Mouse (Mus musculus) adrenal gland, postnatal 0 days (tissue): ENCODE measurements around the gene Slc16a13. TPM values are rescaled to one million over a fixed set of nuclear protein-coding genes. Genes with fewer than 3 reads are reported as not detected.

Experiments
- microRNA-seq: library from miRNA; unstranded; fragments of <30 nt; microRNA quantifications from one replicate; pipeline ENCODE4, GENCODE M21; 2016; ENCODE audit warnings: borderline replicate concordance; ENCODE audit not compliant: insufficient number of aligned reads
- polyA plus RNA-seq: library from polyadenylated mRNA; unstranded; fragments of >200 nt; fragmentation: Nextera tagmentation; extraction: Ambion mirVana; gene quantifications from 2 replicates; pipeline ENCODE4 v1.2.1, GENCODE M21; 2015

Gene Slc16a13
- polyA plus RNA-seq, result 2.8 and 4.8 TPM in 2 replicates

DNA sequence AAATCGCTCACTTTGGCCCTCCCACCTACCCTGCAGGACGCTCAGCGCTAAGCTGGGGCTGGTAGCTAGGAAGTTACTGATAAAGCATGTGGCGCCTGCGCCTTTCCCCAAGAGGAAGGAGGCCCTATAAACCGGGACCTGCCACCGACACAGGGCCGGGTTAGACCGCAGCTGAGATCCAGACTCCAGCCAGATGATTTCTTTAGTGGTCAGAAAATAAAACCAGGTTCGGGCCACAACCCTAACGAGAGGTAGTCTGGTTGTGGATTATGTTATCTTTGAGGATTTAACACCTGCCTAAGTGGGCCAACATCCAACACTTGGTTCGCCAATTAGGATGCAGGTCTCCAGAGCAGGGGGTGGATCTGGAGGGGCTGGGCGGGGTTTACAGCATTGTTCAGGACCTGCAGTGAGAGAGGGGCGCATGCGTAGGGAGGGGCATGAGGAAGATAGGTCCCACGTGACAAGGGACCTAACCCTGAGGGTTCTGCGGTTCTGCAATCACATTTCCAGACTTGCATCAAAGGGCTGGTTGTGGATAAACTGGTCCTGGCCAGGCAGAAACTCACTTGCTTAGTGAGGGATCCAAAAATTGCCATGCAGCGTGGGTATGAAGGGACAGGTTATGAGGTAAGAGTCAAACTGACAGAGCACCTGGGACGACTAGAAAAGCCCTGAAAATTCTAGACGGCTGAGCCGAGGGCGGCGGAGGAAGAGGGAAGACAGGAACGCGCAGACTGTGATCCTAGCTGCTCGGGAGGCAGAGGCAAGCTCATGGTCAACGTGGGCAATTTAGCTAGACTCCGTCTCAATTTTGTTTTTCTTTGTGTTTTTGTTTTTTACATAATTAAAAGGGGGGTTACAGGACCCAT is at the start of gene Slc16a13:
Slc16a13 (minus strand) TSS at position 334 of the 872 bp plus-strand sequence.

GRCm38 (mm10) chr11:70254931-70255531 is 34.2 kb upstream of the Slc16a13 start, which contains the start of gene Alox12:
Gene Alox12 (minus strand): TSS chr11:70255353.

GRCm38 (mm10) chr11:70239541-70240279 is 18.8 kb upstream of the Slc16a13 start, which contains the start of the genes Gm21988 and Rnasek:
Gene Gm21988 (minus strand): TSS chr11:70239830.
Gene Rnasek (minus strand): TSS chr11:70239842.

DNA sequence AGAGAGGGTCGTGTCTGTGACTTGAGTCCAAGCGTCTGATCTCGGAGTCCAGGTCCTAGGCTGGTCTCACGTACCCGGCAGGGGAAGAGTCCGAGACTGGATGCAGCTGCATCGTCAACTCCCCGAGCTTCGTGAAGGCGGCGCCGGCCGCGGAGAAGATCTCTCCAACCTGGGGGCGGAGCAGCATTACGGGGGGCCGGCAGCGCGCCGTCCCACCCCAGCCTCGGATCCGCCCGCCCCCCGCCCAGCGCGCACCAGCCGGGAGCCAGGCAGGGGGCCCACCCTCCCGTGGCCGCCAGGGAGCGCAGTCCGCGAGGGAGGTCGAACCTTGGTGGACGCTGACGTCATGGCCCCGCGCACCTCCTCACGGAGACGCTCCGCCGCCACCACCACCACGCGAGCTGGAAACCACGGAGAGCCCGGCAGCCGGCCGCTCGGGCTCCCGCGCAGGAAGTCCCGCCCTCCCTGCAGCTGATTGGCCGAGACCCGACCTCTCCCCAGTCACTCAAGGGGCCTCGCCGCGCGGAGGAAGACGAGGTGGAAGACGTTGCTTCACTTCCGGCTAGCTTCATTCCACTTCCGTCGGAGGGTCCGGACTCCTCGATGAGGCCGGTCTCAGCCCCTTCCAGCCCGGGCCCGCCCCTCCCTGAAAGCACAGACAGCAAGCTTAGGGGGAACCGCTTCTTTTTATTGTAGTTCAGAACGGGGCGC is 16.7 kb upstream of the Slc16a13 start, which contains the start of gene 0610010K14Rik:
0610010K14Rik (minus strand) TSS at position 458 of the 711 bp plus-strand sequence.

DNA sequence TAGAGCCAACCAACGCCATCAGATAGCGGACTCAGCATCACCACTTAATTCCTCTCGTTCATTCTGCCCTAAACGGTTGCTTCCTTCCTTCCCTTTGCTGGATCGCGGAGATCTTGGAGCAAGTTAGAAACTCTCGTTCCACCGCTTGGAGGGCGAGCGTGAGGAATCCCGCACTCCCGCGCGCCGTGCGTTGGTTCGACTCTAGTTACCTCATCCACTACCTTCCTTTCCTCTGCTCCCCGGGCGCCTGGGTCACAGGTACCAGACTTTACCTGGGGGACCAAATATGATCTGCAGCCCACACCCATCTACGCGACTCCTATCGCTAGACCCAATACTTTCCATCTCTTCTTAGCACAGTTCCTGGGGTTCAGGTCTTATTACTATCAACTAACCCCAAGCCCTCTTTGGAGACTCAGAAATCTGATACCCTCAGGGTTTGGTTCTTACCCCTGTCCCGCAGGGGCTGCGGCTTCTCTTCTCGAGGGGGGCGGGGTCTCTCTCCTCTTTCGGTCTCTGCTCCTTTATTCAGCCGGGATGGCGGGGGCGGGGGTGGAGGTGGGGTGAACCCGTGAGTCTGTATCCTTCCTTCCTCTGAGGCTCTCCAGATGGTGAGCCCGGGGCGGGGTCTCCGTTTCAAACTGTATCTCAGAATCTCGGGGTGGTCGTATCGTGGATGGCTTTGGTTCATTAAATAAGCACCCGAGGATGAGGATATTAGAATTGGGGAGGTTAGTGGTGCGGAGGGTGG is 8.6 kb upstream of the Slc16a13 start, which contains the start of gene Bcl6b:
Bcl6b (minus strand) TSS at position 539 of the 751 bp plus-strand sequence.

DNA sequence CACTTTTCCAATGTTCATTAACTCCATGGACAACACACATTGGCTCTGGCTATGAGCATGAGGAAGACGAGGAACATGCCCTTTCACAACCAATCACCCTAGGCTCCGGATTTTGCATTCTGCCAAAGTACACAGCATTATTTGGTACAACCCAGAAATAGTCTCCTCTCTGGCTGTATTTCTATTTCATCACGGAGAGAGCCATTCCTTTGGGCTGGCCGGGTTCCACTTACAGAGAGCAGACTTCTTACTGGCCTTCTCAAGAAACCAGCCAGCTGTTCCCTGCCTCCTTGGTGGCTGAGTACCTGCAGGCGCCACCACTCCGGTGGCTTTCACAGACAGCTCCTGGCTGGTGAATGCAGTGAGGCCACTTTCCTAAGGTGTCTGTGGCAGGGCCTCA is 8.4 kb downstream of the Slc16a13 start, which contains the start of gene Slc16a11:
Slc16a11 (plus strand) TSS at position 330 of the 400 bp plus-strand sequence.

Small RNAs within 50 kb of the gene (microRNA-seq; reads per million reads assigned to microRNA genes)
- gene Mir195a, result 793 reads per million, percentile 73 among the genes with 10 or more reads in this experiment
- not detected for gene Mir497
- not detected for gene Mir497b

Other genes with a start within 250 kb of the Slc16a13 start
- gene Ctdnep1, start 239.9 kb downstream of the Slc16a13 start, polyA plus RNA-seq, result 17.2 and 21.6 TPM in 2 replicates
- gene Elp5, start 238.5 kb downstream of the Slc16a13 start, polyA plus RNA-seq, result 104 and 109 TPM in 2 replicates
- 665 and 705 TPM in 2 replicates for gene Gabarap, start 229.9 kb downstream of the Slc16a13 start, polyA plus RNA-seq
- 39.5 and 47.3 TPM in 2 replicates for gene Phf23, start 225.3 kb downstream of the Slc16a13 start, polyA plus RNA-seq
- gene Dvl2, start 220.5 kb downstream of the Slc16a13 start, polyA plus RNA-seq, result 14.5 and 17.4 TPM in 2 replicates
- gene Acadvl, start 205.7 kb downstream of the Slc16a13 start, polyA plus RNA-seq, result 103 and 150 TPM in 2 replicates
- 5.0 and 5.4 TPM in 2 replicates for gene Dlg4, start 204.1 kb downstream of the Slc16a13 start, polyA plus RNA-seq
- 10.5 and 12.1 TPM in 2 replicates for gene Asgr1, start 167.0 kb downstream of the Slc16a13 start, polyA plus RNA-seq
- gene Asgr2, start 128.4 kb downstream of the Slc16a13 start, polyA plus RNA-seq, result 1.3 TPM in 2 replicates
- 0.61 and 0.99 TPM in 2 replicates for gene Mgl2, start 90.7 kb downstream of the Slc16a13 start, polyA plus RNA-seq
- 1.9 and 2.6 TPM in 2 replicates for gene Clec10a, start 64.9 kb downstream of the Slc16a13 start, polyA plus RNA-seq
- 0.61 and 0.86 TPM in 2 replicates for gene Slc16a11, start 8.3 kb downstream of the Slc16a13 start, polyA plus RNA-seq
- gene Bcl6b, start 8.7 kb upstream of the Slc16a13 start, polyA plus RNA-seq, result 3.5 and 8.5 TPM in 2 replicates
- 93.4 and 103 TPM in 2 replicates for gene 0610010K14Rik, start 16.9 kb upstream of the Slc16a13 start, polyA plus RNA-seq
- 8.0 and 12.6 TPM in 2 replicates for gene Gm21988, start 18.8 kb upstream of the Slc16a13 start, polyA plus RNA-seq
- gene Rnasek, start 18.8 kb upstream of the Slc16a13 start, polyA plus RNA-seq, result 368 and 549 TPM in 2 replicates
- gene Alox12, start 34.3 kb upstream of the Slc16a13 start, polyA plus RNA-seq, result 1.6 TPM in 2 replicates
- gene Alox12e, start 101.6 kb upstream of the Slc16a13 start, polyA plus RNA-seq, result 0.14 and 0.26 TPM in 2 replicates
- 0.44 and 0.91 TPM in 2 replicates for gene Alox15, start 131.0 kb upstream of the Slc16a13 start, polyA plus RNA-seq
- 15.5 and 15.7 TPM in 2 replicates for gene Pelp1, start 189.0 kb upstream of the Slc16a13 start, polyA plus RNA-seq
- gene Arrb2, start 211.6 kb upstream of the Slc16a13 start, polyA plus RNA-seq, result 14.6 and 17.0 TPM in 2 replicates
- 25.7 and 35.8 TPM in 2 replicates for gene Med11, start 230.9 kb upstream of the Slc16a13 start, polyA plus RNA-seq
- gene Zmynd15, start 238.4 kb upstream of the Slc16a13 start, polyA plus RNA-seq, result 0.68 and 1.1 TPM in 2 replicates
- 12.3 and 15.6 TPM in 2 replicates for gene Cxcl16, start 238.9 kb upstream of the Slc16a13 start, polyA plus RNA-seq